Mouse (Mus musculus) lung, postnatal 25 days (tissue): ENCODE data around the gene R3hdm2.
A peak's percentile ranks its signal among the peaks of the same experiment; 100 is the strongest.

Experiments
- DNase-seq: peaks from one replicate; pipeline ENCODE4 v3.0.0; 2022; ENCODE audit warnings: low spot score

Gene R3hdm2

GRCm38 (mm10) chr10:127496156-127496555 is 116.0 kb downstream of the R3hdm2 start:
- no peak for DNase-seq

- no peak for DNase-seq
Measured at GRCm38 (mm10) chr10:127499516-127499915, 119.4 kb downstream of the R3hdm2 start.

- no peak for DNase-seq
Measured at GRCm38 (mm10) chr10:127500042-127500441, 119.9 kb downstream of the R3hdm2 start.

- DNase-seq, result no peak
Measured at GRCm38 (mm10) chr10:127500894-127501893, 121.1 kb downstream of the R3hdm2 start, which contains the start of gene Stac3. Gene Stac3 (plus strand): TSS chr10:127501686.

- peak; percentile 73 for DNase-seq
Measured at GRCm38 (mm10) chr10:127508239-127508638, 128.1 kb downstream of the R3hdm2 start.

GRCm38 (mm10) chr10:127509051-127509836 is 129.1 kb downstream of the R3hdm2 start:
- peak; percentile 81 for DNase-seq

DNA sequence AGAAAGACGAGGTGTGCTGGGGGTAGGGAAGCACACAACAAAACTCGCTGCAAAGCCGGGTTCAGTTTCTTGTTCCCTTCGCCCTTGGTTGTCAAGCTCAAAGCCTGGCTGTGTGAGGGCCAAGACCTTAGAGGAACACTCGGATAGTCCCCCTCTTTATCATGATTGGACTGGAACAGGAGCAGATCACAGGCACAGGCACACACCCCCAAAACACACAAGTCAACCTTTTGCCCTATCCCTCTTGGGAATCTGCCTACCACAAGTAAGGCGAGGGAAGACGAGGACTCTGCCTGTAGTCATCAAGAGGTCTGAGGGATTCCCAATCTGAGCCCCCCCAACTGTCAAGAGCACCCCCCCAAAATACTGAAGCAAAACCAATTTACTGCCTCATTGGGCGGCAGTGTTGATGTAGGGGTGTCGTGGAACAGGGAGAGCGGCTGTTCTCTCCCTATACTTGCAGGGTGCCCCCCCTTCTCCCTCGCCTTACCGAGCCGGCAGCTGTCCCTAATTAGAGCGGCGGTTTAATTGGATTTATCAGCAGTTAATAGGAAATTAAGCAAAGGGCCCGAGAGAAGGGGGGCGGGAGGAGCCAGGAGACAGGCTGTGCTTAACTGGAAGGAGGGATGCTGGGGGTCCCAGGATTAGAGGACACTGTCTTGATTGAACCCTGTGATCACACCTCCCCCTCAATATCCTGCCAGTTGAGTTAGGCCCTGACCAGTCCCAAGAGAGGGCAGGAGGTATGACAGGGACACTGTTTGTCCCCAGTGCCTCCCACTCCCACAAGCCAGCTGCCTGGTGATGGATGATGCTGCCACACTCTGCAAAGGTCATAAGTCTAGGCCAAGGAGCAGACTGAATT is 129.9 kb downstream of the R3hdm2 start:
- DNase-seq, result no peak

DNA sequence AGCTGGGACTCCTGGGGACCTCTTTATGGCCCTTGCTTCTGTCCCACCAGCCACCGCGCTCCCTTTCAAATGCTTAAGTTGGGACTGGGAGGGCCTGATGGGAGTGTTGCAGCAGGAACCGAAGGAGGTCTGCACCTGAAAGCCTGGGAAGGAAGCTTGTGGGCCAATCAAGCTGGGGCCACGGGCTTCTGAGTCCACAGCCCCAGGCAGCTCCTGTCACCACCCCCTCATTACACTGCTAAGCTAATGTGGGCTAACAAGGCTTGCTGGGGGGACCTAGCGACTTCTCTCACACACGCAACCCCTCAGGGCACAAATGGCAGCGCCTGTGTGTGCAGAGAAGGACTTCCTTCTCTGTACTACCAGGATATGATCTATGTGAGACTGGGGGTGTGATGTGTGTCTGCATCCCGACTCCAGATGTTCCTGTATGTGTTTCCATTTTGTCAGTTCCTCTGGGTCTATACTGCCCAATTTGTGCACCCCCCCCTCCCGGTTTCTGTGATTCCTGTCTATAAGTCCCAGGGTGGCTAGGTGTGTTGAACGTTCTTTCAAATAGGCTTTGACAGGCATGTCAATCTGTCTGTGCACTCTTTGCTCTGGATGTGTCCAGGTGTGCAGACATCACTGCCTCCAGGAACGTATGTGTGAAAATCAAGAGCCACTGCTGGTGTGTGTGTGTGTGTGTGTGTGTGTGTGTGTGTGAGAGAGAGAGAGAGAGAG is 130.9 kb downstream of the R3hdm2 start:
- DNase-seq, result no peak

GRCm38 (mm10) chr10:127511634-127512306 is 131.6 kb downstream of the R3hdm2 start:
- DNase-seq, result no peak

DNA sequence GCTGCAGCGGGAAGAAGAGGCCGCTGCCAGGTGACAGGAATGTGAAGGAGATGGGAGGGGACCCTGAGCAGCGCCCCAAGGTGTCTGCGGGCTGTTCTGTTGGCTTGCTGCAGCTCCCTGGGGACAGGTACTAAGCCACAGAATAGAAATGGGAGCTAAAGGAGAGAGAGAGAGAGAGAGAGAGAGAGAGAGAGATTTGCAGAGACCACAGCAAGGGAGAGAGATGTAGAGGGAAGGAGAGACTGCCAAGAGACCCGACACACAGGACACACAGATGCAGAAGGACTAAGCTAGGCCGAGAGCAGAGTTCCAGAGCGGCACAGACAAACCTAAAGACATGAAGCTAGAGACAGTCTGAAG is 132.2 kb downstream of the R3hdm2 start:
- DNase-seq, result no peak

DNA sequence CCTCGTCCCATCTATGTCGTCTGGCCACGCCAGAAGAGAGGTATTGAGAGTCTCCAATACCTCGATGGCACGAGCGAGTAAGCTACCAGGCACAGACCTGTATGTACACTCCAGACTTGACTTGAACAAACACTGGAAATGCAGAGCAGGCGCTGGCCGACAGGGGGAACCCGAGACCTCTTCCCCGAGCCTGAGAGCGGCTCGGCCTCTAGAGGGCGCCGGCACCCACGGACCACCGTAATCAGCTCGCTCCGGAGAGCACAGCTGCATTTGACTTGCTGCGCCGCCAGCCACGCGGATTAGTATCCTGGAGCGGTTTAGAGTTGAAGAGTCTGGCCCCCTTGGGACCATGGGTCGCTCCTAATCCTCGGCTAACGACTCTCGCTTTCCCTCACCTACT is 132.7 kb downstream of the R3hdm2 start:
- peak; percentile 92 for DNase-seq

- DNase-seq, result no peak
Measured at GRCm38 (mm10) chr10:127513501-127514091, 133.5 kb downstream of the R3hdm2 start.

- DNase-seq, result no peak
Measured at GRCm38 (mm10) chr10:127514111-127514698, 134.1 kb downstream of the R3hdm2 start.

DNA sequence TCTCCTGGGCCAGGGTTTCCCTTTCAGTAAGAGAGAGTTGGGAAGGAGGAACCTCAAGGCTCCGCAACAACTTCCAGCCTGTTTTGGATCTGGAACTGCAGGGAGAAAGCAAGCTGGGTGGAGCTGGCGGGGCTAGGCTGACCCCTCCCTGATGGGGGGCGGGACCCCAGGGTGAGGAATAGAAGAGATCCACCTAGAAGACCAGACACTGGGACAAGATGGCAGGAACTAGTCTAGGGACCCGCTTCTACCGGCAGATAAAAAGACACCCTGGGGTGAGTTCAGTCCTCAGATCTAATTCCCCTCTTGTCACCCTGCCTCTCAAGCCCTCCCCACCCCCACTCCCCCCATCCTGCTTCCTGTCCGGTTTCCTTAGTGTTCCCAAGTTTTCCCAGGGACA is 134.6 kb downstream of the R3hdm2 start, which contains the start of gene Ndufa4l2:
Gene Ndufa4l2 (plus strand): TSS at position 204 of the 400 bp plus-strand sequence.
- DNase-seq, result no peak

DNA sequence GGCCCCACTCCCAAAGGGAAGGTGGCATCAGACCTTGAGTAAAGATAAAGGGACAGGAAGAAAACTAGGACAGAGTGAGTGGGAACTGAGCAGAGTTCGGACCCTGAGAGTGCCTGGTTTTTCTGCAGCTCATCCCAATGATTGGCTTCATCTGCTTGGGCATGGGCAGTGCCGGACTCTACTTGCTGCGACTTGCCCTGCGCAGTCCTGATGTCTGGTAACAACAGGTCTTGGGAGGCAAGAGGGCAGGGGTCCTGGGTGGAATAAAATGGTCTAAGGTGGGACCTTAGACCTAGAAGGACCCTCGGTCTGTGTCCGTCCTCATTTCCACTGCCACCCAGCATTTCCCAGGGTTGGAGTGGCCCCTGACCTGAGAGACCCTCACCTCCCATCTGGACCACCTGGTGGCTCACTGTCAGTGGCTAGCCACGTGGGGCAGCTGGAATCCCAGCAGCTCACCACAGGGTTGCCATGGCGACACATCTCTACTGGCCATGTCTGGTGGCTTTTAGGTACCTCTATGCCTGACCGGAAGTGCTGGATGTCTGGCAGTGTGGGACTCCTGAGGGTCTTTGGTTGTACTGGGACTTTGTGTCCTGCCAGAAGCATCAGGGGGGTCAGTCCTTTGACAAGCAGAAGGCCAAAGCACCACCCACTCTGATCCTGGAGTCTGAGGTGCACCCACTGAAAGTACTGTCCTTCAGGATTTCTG is 135.3 kb downstream of the R3hdm2 start:
- DNase-seq, result no peak

- DNase-seq, result no peak
Measured at GRCm38 (mm10) chr10:127515983-127516459, 135.9 kb downstream of the R3hdm2 start.

DNA sequence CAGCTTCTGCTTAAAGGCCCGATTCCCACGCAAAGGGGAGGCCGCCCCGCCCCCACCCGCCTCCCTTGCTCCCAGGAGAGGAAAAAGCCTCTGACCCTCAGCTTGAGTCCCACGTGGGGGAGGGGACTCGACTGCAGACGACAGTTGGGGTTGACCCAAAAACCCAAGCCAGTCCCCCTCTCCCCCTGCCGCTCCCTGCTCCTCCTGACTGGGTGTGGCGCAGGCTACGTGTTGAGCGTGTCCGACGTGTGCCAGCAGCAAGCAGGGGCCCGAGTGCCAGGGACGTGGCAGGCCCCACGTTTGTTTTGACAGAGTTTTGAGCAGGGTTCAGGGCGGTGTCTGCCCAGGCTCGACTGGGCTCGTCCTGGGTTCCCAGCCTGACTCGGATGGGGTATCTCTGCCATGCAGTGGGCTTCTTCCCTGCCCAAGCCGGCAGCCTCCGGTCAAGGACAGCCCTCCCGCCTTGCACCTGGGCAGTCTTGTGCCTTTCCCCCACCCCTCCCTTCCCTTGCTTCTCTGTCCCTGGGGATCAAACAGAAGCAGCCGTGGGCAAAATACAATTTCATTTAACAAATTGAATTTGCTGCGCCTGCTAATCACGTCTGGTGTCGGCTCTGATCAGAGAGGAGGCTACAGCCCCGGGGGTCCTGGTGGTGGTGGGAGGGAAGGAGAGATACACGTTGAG is 136.6 kb downstream of the R3hdm2 start:
- DNase-seq, result no peak

DNA sequence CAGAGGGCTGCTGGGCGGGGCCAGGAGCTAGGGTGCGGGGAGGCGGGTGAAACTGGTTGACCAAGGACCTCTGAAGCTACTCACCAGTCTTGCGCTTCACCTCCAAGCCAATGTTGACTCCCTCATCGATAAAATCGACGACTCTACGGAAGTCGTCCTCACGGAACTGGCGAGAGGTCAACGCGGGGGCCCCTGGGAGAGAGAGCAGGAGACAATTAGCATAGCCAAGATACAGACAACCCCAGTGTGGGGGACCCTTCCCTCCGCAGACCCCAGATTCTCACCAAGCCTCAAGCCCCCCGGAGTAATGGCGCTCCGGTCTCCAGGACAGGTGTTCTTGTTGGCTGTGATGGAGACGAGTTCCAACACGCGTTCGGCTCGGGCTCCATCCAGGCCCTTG is 137.8 kb downstream of the R3hdm2 start:
- no peak for DNase-seq
